Mouse (Mus musculus) B cell, adult 2 months (primary cell): Measurements from ENCODE around the gene 4930562C15Rik.

Experiments used
- DNase-seq, 2 experiments: peaks; one replicate each; pipeline ENCODE4 v3.0.0; 2022

4930562C15Rik gene

DNA sequence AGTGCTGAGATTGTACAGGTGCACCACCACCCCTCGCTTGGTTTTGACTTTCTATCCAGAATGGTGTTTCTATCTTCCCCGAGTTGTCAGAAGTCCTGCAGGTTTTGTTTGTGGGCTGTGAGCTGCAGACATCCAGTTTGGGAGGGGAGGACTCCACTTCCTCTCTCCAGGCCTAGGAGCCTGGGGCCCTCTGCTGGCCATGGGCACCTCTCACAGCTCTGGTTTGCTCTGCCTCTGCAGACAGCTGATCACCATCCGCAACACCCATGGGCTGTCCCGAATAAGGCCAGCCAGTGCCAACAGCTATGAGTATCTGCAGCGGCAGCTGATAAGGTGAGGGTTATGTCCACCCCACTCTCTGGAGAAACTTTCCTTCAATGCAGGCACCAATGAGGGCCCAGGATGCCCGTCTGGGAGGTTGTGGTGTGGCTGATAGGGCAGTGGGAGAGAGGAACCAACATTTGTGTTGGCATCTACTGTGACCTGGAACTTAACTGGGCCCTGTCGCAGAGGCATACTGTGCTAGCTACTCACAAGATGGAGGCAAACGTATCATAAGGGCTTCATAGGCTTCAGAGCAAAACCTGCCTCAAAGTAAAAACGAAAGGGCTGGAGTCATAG lies 27.8 kb downstream of the 4930562C15Rik start:
- DNase-seq: peak; percentile 77 to 79

DNA sequence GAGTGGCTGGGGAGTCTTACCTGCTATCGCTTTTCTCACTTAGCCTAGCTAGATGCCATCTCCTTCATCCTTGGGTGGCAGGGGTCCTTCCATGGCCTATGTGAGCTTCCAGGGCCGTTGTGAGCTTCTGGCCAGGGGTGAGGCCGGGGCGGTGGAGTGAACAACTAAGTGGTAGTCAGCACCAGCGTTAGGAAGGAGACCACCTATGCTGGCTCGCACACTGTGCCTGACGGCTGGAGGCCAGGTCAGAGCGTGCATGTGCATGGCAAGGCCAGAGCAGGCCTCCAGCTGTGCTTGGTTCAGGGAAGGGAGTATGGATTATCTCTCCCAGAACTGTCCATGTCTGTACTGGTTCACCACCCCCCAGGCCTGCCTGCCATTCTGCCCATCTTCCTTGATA lies 28.5 kb downstream of the 4930562C15Rik start:
- DNase-seq: no peak

DNA sequence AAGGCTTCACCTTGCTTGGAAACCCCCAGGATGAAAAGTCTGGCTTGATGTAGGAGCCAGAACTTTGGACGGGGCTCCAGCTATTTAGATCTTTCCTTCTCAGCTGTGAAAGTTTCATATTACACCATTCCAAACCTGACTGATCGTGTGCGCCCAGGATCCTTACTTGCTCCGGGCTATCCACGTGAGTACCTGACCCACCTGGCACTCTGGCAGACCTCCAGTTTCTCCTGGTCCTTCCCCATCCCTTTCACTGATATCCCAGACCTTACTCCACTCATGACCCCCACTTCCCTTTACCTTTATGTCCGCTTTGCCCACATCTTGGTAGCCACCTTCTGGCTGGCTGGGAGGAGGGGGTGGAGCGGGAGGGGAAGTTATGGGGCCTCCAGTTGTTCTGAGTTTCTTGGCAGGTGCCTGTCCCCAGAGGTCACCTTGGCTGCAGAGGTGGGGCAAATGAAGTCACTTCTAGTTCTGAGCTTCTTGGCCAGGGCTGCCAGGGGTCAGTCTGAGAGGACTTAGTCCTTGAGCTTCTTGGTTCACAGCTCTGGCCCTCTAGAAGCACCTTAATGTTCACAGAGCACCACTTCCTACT lies 31.0 kb downstream of the 4930562C15Rik start:
- DNase-seq: no peak

DNA sequence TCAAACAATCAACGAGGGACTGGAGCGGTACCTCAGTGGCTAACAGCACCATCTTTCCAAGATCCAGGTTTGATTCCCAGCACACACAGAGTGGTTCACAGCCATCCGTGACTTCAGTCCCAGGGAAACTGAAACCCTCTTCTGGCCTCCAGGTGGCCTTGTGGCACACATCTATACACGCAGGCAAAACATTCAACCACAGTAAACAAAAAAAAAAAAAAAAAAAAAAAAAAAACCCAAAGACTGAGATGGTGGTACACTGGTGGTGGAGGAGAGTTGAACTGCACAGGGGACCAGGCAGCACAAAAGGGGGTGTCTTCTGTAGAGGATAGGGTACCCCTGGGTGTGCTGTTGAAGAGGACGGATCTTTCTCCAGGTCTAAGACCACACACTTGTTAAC lies 35.3 kb downstream of the 4930562C15Rik start:
- DNase-seq: no peak

DNA sequence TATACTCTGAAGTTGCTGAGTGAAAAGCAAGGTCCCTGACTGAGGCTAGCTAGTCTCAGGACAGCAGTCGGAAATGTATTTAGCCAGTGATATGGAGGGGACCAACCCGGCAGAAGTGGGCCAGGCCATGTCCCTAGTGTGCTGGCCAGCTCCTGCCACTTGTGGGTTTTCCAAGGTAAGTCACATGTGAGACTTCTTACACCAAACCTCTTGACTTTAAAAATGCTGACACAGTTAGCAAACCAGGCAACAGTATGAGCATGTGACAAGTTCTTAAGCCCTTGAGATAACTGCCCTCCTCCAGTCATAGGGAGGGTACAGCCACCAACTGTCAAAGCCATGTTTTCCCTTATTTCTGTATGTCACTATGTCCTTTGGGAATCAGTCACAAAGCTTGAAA lies 36.7 kb downstream of the 4930562C15Rik start:
- no peak for DNase-seq

DNA sequence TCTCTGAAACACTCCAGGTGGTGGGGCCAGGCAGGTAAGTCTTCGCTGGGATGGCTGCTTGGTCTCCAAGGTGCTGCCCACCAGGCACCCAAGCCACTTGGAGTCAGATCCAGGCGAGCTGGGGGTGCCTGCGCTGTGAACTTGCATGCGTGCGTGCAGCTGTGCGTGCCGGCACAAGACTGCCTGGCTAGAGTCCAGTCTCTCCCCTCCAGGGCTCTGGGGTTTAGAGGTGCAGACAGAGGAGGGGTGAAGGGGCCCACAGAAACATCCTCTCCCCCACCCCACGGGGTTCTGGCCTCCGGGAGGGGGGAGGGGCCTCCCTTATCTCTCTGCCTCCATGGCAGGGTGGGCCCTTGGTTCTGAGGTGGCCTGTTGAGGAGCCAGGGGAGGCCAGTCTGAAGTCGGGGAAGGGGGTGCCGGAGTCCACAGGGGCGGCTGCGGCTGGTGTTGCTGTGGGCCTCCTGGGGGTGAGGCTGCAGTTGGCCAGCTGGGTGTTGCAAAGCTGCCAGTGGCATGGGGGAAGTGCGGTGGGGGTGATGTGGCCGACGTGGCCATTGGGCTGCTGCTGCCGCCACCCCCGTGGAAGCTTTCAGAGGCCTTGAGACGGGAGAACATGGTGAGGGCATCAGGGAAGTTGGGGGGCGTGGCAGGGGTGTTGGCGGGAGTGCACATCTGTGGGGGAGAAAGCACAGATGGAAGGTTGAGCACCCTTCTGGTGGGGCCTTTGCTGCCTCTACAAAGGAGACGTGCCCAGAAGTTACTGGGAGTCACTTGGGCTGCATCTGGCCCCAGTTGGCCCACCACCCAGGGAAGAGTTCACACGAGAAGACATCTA lies 40.2 kb downstream of the 4930562C15Rik start:
- DNase-seq: no peak

DNA sequence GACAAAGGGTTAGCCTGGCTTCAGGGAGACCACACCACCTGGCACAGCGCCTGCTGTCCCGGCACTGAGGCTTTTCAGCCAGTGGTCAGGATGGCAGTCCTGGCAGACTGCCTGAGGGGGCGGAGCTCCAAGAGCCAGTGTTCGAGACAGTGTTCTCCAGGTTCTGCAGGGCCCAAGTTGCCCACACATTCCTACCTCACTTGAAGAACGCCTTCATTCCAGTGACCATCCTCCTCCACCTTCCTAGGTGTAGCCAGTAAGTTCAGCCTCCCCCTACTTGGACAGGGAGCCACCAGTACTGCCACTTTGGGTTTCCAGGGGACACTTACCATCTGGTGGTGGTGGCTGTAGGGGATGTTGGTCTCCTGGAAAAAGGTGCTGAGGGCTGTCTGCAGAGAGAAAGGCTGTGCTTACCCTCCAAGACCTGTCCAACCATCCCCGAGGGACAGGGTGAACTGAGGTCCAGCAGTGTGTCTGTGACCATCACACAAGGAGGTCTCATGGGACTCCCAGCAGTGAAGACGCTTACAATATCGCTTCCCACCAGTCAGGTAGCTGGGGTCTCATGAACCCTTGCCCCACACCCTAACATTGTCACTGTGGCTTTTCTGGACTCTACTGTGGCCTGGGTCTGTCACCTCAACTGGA lies 40.9 kb downstream of the 4930562C15Rik start:
- no peak for DNase-seq

DNA sequence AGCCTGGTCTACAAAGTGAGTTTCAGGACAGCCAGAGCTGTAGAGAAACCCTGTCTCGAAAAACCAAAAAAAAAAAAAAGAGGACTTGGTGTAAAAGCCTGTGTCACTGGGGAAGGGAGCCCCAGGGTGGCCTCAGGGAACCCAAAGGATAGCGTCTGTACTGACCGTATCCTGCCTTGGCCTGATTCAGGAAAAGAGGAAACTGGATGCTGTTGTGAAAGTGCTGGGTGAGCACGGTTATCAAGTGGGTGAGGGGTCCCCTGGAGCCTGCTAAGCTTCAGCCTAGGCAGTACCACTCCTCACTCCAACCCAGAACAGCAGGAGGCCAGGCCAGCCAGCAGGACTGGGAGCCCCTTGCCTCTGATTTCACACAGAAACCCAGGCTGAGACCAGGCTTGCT lies 42.0 kb downstream of the 4930562C15Rik start:
- no peak for DNase-seq

DNA sequence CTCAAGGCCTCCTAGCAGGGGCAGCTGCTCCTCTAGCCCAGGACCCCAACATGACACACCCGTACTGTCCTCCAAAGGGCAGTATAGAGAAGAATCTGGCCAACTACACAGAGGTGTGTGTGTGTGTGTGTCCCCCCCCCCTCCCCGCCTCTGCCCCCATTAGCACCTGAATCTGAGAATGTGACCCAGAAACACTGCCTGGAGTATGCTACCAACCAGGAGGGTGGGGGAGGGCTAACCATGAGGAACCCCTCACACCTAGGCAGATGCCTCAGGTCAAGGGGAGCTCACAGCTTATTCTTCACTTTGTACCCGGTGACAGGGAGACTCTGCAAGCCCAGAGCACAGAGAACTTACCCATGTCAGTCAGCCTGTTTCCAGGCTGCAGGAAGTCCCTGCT lies 42.5 kb downstream of the 4930562C15Rik start:
- no peak for DNase-seq

DNA sequence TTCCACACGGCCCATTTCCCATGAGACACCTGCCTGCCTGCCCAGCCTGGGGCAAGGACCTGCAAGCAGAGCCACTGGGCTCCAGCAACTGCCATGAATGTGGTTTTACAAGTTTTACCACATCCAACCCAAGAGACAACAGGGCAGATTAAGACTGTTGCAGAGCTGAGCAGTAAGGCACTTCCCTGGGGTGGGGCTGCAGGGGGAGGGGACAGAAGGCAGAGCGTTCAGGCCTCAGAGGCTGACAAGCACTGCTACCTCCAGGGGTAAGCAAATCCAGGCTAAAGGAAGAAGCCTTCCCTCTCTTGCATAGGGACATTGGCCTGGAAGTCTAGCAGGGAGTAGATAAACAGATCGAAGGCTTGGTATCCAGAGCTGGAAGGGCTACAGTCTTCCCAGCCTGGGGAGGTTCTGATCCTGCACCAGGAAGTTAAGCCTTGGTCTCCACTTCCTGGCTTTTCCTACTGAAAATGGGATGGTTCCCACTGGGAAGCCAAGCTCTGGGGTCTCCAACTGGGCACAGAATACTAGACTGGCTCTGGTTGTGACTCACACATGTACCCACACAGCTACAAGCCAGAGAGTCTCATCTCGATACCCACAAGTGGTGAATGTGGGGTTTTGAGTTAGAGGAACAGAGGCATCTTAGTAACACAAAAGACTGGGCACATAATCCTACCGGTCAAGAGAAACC lies 43.1 kb downstream of the 4930562C15Rik start:
- peak; percentile 40 to 47 for DNase-seq

DNA sequence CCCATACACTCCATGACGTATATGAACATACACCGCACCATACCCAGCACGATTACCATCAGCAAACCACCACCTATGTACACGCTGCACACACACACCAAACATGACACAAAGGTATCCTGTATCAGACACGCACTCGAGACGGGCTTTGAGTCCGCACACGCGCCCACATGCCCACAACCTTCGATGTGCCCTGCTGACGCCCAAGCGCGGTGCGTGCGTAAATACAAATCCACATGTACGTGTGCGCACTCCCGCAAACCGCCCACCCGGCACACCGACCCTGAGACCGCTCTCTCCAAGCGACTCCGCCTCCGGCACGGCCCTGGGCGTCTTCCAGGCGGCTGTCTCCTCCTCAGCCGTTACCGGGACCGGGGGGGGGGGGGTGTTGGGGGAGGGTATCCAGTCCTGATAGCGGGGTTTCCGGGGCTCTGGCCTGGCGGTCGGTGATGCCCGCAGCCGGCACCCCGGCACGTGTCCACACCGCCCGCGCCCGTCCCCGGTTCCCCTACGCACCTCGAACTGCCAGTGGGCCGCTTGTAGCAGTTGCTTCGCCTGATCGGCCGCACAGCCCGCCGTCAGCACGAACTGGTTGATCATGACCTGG lies 44.0 kb downstream of the 4930562C15Rik start:
- peak; percentile 72 to 76 for DNase-seq

DNA sequence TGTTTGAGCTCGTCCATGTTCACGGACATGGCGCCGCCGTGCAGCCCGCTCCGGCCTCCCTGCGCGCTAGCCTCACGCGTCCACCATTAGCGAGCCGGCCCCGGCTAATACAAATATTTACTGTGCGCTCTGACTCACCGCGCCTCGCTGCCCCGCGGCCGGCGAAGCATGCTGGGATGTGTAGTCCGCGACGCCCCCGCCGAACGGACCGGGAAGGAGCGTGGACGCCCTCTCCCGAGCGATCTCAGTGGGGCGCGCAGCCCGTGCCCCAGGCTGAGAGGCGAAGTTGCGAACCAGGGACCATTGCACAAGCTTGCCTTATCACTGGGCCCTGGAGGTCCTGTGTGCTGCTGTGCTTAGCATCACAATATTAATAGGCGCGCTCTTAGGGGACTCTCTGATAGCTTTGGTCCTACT lies 44.5 kb downstream of the 4930562C15Rik start:
- peak; percentile 87 to 88 for DNase-seq

DNA sequence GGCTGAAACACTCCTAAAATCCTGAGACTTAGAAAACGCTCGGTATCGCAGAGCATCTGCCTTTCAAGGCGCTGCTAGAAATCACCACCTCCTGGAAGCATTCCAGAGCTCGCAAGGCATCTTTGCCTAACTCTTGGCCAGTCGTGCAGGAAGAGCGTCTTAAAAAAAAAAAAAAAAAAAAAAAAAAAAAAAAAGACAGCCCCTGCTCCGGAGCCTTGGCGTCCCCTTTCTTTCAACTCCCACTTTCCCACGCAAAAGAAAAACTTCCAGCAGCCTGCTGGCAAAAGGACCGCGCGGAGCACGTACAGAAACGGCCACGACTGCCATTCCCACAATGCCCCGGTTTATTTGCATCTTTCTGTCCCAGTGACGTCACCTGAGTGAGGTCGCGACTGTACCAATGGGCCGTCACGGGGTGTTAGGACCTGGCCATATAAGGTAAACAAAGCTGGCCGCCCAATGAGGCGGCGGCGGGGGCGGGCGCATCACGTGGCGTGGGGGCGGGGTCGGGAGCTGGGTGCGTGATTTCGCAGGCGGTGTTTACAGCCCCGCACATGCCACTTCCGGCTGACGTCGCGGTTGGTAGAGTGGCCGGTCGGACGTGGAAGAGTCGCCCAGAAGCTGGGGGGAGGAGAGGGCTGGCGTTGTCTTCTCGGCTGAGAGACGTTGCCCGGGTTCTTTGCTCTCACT lies 45.1 kb downstream of the 4930562C15Rik start, which contains the start of gene Ubald1:
TSS of gene Ubald1 (minus strand) at position 180 of the 690 bp plus-strand sequence.
- DNase-seq: peak; percentile 96 to 97

DNA sequence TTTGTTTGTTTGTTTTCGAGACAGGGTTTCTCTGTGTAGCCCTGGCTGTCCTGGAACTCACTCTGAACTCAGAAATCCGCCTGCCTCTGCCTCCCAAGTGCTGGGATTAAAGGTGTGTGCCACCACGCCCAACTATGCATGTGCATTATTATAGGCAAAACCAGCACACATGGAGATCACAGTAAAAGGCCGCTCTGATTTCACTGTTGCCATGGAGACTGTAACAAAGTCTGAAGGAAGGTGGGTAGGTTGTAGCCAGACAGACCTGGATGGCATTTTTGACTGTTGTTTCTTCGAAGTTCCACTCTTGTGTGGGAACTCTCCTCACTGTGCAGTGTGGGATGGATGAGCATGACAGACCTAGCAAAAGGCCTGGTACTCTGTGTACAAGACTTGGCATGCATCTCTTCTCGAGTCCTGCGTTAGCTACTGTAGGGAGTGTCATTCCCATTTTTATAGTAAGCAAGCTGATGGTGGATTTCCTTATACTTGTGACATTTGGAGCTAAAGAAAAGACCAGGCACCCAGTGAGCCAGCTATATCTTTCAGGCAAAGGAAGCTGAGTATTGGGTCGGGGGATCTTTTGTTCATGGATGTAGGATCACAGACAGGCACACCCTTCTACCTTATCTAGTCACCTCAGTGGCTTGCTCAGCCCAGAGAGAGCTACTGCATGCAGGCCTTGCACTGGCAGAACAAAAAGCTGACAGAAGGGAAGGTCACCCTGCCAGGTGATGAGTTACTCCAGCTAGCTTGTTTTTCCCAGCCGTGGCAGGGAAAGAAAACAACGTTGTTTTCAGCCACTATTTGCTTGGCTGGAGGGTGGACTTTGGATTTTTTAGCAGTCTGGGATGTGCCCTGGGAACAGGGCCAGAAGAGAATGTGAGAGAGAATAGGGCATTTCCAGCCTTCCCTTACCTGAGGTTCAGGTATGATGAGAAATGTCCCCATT lies 46.5 kb downstream of the 4930562C15Rik start:
- DNase-seq: peak; percentile 14 to 27

DNA sequence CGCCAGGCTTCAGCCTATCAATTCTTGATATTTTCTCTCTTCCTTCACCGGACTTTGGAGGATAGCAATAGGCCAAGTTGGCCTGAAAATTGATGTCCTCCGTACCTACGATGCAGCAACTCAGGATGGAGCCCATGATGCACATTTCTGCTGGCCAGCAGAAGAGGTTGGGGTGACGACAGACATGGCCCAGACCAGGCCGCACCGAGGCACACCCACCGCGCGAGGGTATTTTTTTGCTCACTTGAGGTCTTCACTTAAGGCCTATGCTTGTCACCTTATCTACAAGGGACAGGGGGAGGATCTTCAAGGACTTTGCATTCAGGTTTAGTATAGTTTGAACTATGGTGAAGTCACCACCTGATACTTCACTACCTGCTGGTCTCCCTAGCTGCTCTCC lies 49.7 kb downstream of the 4930562C15Rik start:
- DNase-seq: no peak

DNA sequence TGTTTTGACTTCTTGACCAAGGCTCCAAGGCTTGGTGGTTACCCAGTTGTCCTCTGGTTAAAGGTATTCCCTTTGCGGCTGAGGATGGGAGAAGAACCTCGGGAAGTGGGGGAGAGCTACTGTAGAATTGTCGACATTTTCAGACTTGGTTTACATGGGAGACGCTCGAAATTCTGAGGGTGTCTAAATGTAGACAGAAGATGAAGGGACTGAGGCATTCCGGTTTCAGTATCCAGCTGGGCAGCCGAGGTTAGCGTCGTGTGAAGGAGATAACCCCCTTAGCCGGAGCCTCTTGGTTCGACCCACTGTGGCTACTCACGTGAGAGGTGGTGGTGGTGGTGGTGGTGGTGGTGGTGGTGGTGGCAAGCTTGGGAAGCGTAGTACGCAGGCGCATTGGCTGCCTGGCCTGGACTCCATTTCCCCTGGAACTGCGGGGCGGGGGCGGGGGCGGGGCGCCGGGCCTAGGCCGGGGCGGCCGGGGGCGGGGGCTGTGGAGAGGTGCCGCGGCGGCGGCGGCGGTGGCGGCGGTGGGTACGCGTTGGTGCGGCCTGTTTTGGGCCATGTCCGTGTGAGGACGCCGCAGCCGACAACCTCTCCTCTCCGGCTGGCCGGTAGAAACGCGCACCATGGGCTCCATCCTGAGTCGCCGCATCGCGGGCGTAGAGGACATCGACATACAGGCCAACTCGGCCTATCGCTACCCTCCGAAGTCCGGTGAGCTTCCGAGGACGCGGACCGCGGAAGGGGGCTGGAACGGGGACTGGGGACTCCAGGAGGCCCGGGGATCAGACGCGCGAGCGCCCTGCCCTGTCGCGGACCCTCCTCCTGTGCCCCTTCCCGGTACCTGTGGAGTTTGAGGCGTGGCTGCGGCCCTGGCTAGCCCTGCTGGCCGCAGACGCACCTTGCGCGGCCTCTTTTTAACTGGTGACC lies 50.8 kb downstream of the 4930562C15Rik start, which contains the start of gene Mgrn1:
TSS of gene Mgrn1 (plus strand) at position 490 of the 930 bp plus-strand sequence.
- DNase-seq: peak; percentile 78

DNA sequence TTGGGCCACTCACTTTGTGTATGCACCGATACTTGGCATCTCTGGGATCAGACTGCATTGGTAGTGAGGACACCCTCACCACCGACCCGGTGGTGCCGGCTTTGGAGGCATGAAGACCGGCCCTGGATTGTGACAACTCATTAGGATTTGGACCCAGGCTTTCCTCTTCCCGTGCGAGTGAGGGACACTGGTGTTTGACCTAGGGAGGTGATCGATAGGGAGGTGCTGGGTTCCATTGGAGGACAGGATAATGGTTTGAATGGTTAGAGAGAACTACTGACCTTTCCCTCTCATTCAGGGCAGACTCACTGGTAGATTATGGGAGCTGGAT lies 51.4 kb downstream of the 4930562C15Rik start:
- no peak for DNase-seq

DNA sequence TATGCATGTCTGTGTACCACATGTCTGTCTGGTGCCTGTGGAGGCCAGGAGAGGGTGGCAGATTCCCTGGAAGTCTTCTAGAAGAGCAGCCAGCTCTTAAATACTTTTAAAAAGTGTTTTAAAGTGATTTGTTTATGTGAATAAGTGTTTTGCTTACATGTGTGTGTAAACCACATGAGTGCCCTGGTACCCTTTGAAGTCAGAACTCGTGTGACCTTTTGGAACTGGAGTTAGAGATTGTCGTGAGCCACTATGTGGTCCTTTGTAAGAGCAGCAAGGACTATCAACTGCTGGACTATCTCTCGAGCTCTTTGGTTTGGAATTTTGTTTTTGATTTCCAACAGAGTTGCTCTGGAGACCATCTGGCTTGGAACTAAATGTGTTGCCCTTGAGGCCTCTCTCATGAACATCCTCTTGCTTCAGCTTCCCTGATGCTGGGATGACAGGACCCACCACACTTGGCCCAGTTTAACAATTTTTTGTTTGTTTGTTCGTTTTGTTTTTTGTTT lies 55.0 kb downstream of the 4930562C15Rik start:
- no peak for DNase-seq

DNA sequence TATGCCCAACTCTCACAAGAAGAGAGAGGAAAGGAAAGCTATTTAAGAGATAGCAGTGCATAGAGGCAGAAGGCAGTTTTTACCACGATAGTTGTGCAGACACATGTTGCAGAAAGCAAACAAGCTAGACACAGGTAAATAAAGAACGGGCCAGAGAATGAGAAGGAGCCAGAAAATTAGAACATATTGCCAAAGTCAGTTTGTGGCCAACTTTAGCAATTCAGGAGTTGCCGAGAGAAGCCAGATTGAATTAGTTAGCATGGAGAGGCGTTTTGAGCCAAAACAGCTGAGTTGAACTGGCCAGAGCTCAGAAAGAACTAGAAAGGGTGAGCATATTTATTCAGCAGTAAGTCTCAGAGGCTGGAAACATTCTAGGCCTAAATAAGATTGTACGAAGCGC lies 57.0 kb downstream of the 4930562C15Rik start:
- no peak for DNase-seq
